Mouse (Mus musculus) liver, adult 10 weeks (tissue): Measurements from ENCODE around the gene Pigk. TPM values are rescaled to one million over a fixed set of nuclear protein-coding genes. Genes with fewer than 3 reads are reported as not detected.

ENCODE experiments used
- polyA plus RNA-seq: library from polyadenylated mRNA; stranded (reverse); fragments of 350-450 nt; fragmentation: Illumina TruSeq; extraction: RNeasy Lipid Tissue Mini Kit (QIAGEN cat#74804); gene quantifications from one replicate; pipeline ENCODE4 v1.2.3, GENCODE M21; 2014; ENCODE audit warnings: low read depth, low replicate concordance

Gene Pigk
- 35.8 TPM for polyA plus RNA-seq

GRCm38 (mm10) chr3:152713991-152714902 is at the start of gene Pigk:
Pigk (plus strand) TSS chr3:152714100.

DNA sequence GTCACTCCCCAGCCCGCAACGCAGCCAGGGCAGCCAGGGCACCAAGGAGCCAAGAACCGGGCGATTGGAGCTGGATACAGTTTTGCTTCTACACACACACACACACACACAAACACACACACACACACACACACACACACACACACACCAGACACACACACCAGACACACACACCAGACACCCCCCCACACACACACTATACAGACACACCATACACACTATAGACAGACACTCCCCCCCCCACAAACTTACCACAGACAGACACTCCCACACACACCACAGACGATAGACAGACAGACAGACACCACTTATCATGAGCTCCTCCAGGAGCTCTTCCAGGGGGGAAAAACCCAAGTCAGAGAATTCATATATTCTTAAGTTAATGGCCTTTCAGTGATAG is 45.7 kb upstream of the Pigk start, which contains the start of gene Ak5:
Ak5 (minus strand) TSS at position 122 of the 400 bp plus-strand sequence.

DNA sequence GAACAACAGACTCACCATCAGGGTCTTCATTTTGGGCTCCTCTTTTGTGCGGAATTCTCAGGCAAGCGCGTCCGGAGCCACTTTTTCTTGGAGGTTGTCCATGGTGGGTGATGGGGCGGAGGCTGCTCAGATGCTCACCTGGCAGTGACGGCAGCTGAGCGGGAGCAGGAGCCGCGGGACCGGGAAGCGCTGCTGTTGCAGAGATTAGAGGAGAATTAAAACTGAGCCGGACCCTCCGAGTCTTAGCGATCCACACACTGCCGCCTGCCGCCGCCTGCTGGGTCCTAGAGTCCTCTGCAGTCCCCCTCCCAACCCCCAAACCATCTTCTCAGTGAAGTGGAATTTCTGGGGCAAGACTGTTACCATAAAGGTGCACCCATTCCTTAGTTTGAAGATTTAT is 268.1 kb downstream of the Pigk start, which contains the start of gene St6galnac5:
St6galnac5 (minus strand) TSS at position 259 of the 400 bp plus-strand sequence.

Other genes starting within 250 kb of the Pigk start
- gene Ak5, start 45.7 kb upstream of the Pigk start, polyA plus RNA-seq = not detected